Mouse (Mus musculus) brain, embryonic 14.5 days (tissue): ENCODE measurements at regions not wholly inside any gene's neighbourhood (a gene's known extent, or its start where the extent isn't known, plus 50 kb on each side); places are given as distances from the start of the nearest gene placed in this dataset.

Source experiments
- CTCF ChIP-seq: fragments of 200-500 bp; IDR thresholded peaks from 2 replicates; pipeline ENCODE4 v1.5.1; 2012; ENCODE audit warnings: inconsistent platforms, mild to moderate bottlenecking, moderate library complexity, borderline replicate concordance; ENCODE audit not compliant: insufficient read depth, insufficient read length; ENCODE audit errors: extremely low read depth
- POLR2A ChIP-seq: fragments of 200-500 bp; IDR thresholded peaks from 2 replicates; pipeline ENCODE4 v1.6.1; 2012; ENCODE audit warnings: mild to moderate bottlenecking, inconsistent platforms, borderline replicate concordance; ENCODE audit not compliant: poor library complexity, insufficient read depth, insufficient read length, severe bottlenecking; ENCODE audit errors: extremely low read depth

DNA sequence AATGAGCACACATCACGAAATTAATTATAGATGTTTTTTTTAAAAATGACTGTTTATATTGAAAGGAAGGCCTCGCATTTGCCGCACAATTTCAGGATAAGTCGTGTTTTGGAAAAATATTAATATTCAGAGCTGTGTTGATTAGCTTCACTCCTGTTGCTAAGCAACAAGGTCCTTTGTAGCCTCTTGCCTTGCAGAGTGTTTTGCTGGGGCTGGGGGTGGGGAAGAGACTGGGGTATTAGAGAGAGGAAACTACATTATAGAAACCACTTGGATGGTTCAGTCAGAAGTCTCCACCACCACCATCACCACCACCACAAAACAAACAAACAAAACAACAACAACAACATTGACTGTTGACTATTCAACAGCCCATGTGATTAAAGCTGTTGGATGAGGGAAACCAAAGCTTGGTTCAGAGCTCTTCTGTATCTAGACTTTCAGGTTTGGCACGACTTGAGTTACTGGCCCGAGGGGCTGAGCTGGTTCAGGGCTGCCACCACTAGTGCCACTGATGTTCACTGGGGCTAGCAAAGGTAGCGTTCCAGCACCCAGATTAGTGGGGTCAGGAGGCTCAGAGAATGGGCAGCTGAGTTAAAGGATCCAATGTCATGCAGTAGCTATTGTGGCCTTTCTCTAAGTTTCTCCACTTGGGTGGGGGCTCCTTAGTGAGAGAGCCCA lies 195.3 kb upstream of the Atp6ap2 start:
- no peak for TF ChIP-seq CTCF
- no peak for TF ChIP-seq POLR2A
